Mouse (Mus musculus): Measurements from ENCODE around the gene Lrrfip2. TPM values are rescaled to one million over a fixed set of nuclear protein-coding genes. Genes with fewer than 3 reads are reported as not detected.

Gene Lrrfip2
- polyA plus RNA-seq, 1 experiment from 2014 or later: 38.7 TPM

- Histone ChIP-seq H3K27ac (no peak overlapping the region), H3K36me3 (no peaks in the 10 kb centered on the region), H3K27me3 (replicated peaks) (no peaks in the 10 kb centered on the region), H3K9ac (no peak overlapping the region), H3K4me1 (0 out of 2 replicates have a peak, but pooled peaks cover 3% of the 10 kb centered on the region), H3K4me3 (replicated peaks) (no peak overlapping the region), H3K9me3 (no peaks in the 10 kb centered on the region), H3K4me2 (no peak overlapping the region)
- 68% methylated on average over 9 of the region's 9 CpGs for WGBS
- ATAC-seq (ENCODE audit: insufficient read depth, low FRiP score, low read depth): no peak
These were observed 24.7 kb upstream of the Lrrfip2 start for GRCm38 (mm10) chr9:111092657-111093056.

- no peak overlapping the region for H3K4me3 ChIP-seq (replicated peaks)
- H3K36me3 ChIP-seq: no peaks in the 10 kb centered on the region
- H3K9ac ChIP-seq: no peak overlapping the region
- no peaks in the 10 kb centered on the region for H3K9me3 ChIP-seq
- WGBS: 25% methylated on average over 5 of the region's 5 CpGs
- no peak overlapping the region for H3K27ac ChIP-seq
- H3K4me1 ChIP-seq: 0 out of 2 replicates have a peak, but pooled peaks cover 3% of the 10 kb centered on the region
- H3K4me2 ChIP-seq: no peak overlapping the region
- H3K27me3 ChIP-seq (replicated peaks): no peaks in the 10 kb centered on the region
- no peak for ATAC-seq (ENCODE audit: insufficient read depth, low FRiP score, low read depth)
These were observed 24.3 kb upstream of the Lrrfip2 start for GRCm38 (mm10) chr9:111093094-111093493.

GRCm38 (mm10) chr9:111094626-111095025 lies 22.8 kb upstream of the Lrrfip2 start:
- Histone ChIP-seq H3K27ac (no peak overlapping the region), H3K36me3 (no peaks in the 10 kb centered on the region), H3K9ac (no peak overlapping the region), H3K4me2 (no peak overlapping the region), H3K27me3 (replicated peaks) (no peaks in the 10 kb centered on the region), H3K9me3 (no peaks in the 10 kb centered on the region), H3K4me1 (no peaks in the 10 kb centered on the region), H3K4me3 (replicated peaks) (no peak overlapping the region)
- 57% methylated on average over 5 of the region's 5 CpGs for WGBS
- no peak for ATAC-seq (ENCODE audit: insufficient read depth, low FRiP score, low read depth)

GRCm38 (mm10) chr9:111095710-111096109 lies 21.7 kb upstream of the Lrrfip2 start:
- no peaks in the 10 kb centered on the region for H3K9me3 ChIP-seq
- H3K4me2 ChIP-seq: no peak overlapping the region
- no peaks in the 10 kb centered on the region for H3K36me3 ChIP-seq
- H3K4me1 ChIP-seq: no peaks in the 10 kb centered on the region
- WGBS: 71% methylated on average over 7 of the region's 7 CpGs
- no peak for ATAC-seq (ENCODE audit: insufficient read depth, low FRiP score, low read depth)
- H3K4me3 ChIP-seq (replicated peaks): no peak overlapping the region
- no peaks in the 10 kb centered on the region for H3K27me3 ChIP-seq (replicated peaks)
- no peak overlapping the region for H3K9ac ChIP-seq
- no peak overlapping the region for H3K27ac ChIP-seq

GRCm38 (mm10) chr9:111096419-111097326 lies 20.7 kb upstream of the Lrrfip2 start:
- H3K4me3 ChIP-seq (replicated peaks): no peak overlapping the region
- WGBS: 76% methylated on average over 16 of the region's 16 CpGs
- no peak overlapping the region for H3K4me2 ChIP-seq
- no peaks in the 10 kb centered on the region for H3K27me3 ChIP-seq (replicated peaks)
- H3K36me3 ChIP-seq: no peaks in the 10 kb centered on the region
- no peaks in the 10 kb centered on the region for H3K4me1 ChIP-seq
- no peak for ATAC-seq (ENCODE audit: insufficient read depth, low FRiP score, low read depth)
- H3K9me3 ChIP-seq: no peaks in the 10 kb centered on the region
- H3K9ac ChIP-seq: no peak overlapping the region
- no peak overlapping the region for H3K27ac ChIP-seq

GRCm38 (mm10) chr9:111097543-111097942 lies 19.8 kb upstream of the Lrrfip2 start:
- H3K4me3 ChIP-seq (replicated peaks): no peak overlapping the region
- no peak overlapping the region for H3K27ac ChIP-seq
- H3K4me1 ChIP-seq: no peaks in the 10 kb centered on the region
- H3K9me3 ChIP-seq: no peaks in the 10 kb centered on the region
- no peak for ATAC-seq (ENCODE audit: insufficient read depth, low FRiP score, low read depth)
- WGBS: 59% methylated on average over 6 of the region's 6 CpGs
- H3K9ac ChIP-seq: no peak overlapping the region
- H3K27me3 ChIP-seq (replicated peaks): no peaks in the 10 kb centered on the region
- H3K36me3 ChIP-seq: no peaks in the 10 kb centered on the region
- H3K4me2 ChIP-seq: no peak overlapping the region

- 89% methylated on average over 3 of the region's 3 CpGs for WGBS
- no peak overlapping the region for H3K27ac ChIP-seq
These were observed 17.0 kb upstream of the Lrrfip2 start for GRCm38 (mm10) chr9:111100406-111100805.

GRCm38 (mm10) chr9:111103293-111103692 lies 14.1 kb upstream of the Lrrfip2 start:
- 84% methylated on average over 5 of the region's 5 CpGs for WGBS
- Histone ChIP-seq H3K27me3 (replicated peaks) (no peaks in the 10 kb centered on the region), H3K36me3 (no peaks in the 10 kb centered on the region), H3K4me3 (replicated peaks) (no peak overlapping the region), H3K4me1 (no peaks in the 10 kb centered on the region), H3K9me3 (no peaks in the 10 kb centered on the region), H3K4me2 (no peak overlapping the region), H3K9ac (no peak overlapping the region), H3K27ac (peak overlapping the region; percentile 11; the same call in 1 of the 2 replicates)
- ATAC-seq (ENCODE audit: insufficient read depth, low FRiP score, low read depth): no peak

More at GRCm38 (mm10) chr9:111100406-111100805, 17.0 kb upstream of the Lrrfip2 start:
- no peaks in the 10 kb centered on the region for H3K4me1 ChIP-seq
- no peak for ATAC-seq (ENCODE audit: insufficient read depth, low FRiP score, low read depth)
- H3K4me3 ChIP-seq (replicated peaks): no peak overlapping the region
- H3K9me3 ChIP-seq: no peaks in the 10 kb centered on the region
- H3K36me3 ChIP-seq: no peaks in the 10 kb centered on the region
- H3K4me2 ChIP-seq: no peak overlapping the region
- H3K27me3 ChIP-seq (replicated peaks): no peaks in the 10 kb centered on the region
- H3K9ac ChIP-seq: no peak overlapping the region

- Histone ChIP-seq H3K27ac (peak overlapping the region; percentile 11; the same call in 1 of the 2 replicates), H3K4me1 (no peaks in the 10 kb centered on the region), H3K4me3 (replicated peaks) (no peak overlapping the region), H3K4me2 (no peak overlapping the region), H3K9ac (no peak overlapping the region), H3K27me3 (replicated peaks) (no peaks in the 10 kb centered on the region), H3K36me3 (no peaks in the 10 kb centered on the region), H3K9me3 (no peaks in the 10 kb centered on the region)
- no peak for ATAC-seq (ENCODE audit: insufficient read depth, low FRiP score, low read depth)
- WGBS: 77% methylated on average over 5 of the region's 5 CpGs
These were observed 13.5 kb upstream of the Lrrfip2 start for GRCm38 (mm10) chr9:111103893-111104292.

GRCm38 (mm10) chr9:111107863-111108262 lies 9.5 kb upstream of the Lrrfip2 start:
- no peak for ATAC-seq (ENCODE audit: insufficient read depth, low FRiP score, low read depth)
- no peaks in the 10 kb centered on the region for H3K9me3 ChIP-seq
- no peak overlapping the region for H3K4me2 ChIP-seq
- no peaks in the 10 kb centered on the region for H3K4me1 ChIP-seq
- H3K27me3 ChIP-seq (replicated peaks): no peaks in the 10 kb centered on the region
- H3K4me3 ChIP-seq (replicated peaks): no peak overlapping the region
- H3K36me3 ChIP-seq: no peaks in the 10 kb centered on the region
- 57% methylated on average over 3 of the region's 3 CpGs for WGBS
- H3K27ac ChIP-seq: no peak overlapping the region
- no peak overlapping the region for H3K9ac ChIP-seq

GRCm38 (mm10) chr9:111117794-111118251 lies 431 bp downstream of the Lrrfip2 start:
- peak overlapping the region; percentile 83 for H3K27ac ChIP-seq
- H3K4me3 ChIP-seq (replicated peaks): peak overlapping the region; percentile 95
- no peaks in the 10 kb centered on the region for H3K36me3 ChIP-seq
- peaks cover 13% of the 10 kb centered on the region; the same call in 1 of the 2 replicates for H3K4me1 ChIP-seq
- no peaks in the 10 kb centered on the region for H3K27me3 ChIP-seq (replicated peaks)
- H3K9ac ChIP-seq: peak overlapping the region; percentile 70
- H3K4me2 ChIP-seq: peak overlapping the region; percentile 64
- under 1% methylated on average over 56 of the region's 56 CpGs for WGBS
- peak; percentile 91 for ATAC-seq (ENCODE audit: insufficient read depth, low FRiP score, low read depth)
- no peaks in the 10 kb centered on the region for H3K9me3 ChIP-seq

- Histone ChIP-seq H3K4me3 (replicated peaks) (peak overlapping the region; percentile 95), H3K4me2 (peak overlapping the region; percentile 64), H3K27ac (peak overlapping the region; percentile 83), H3K9me3 (no peaks in the 10 kb centered on the region), H3K36me3 (no peaks in the 10 kb centered on the region), H3K27me3 (replicated peaks) (no peaks in the 10 kb centered on the region), H3K4me1 (peaks cover 13% of the 10 kb centered on the region; the same call in 1 of the 2 replicates), H3K9ac (peak overlapping the region; percentile 70)
- ATAC-seq (ENCODE audit: insufficient read depth, low FRiP score, low read depth): peak; percentile 85
- WGBS: 0% methylated on average over 46 of the region's 52 CpGs
These were observed 979 bp downstream of the Lrrfip2 start for GRCm38 (mm10) chr9:111118252-111118890.
